In genomic region chr14:78732617-78733312, GRCm38 (mm10) we compare ENCODE assay signal across 9 mouse cellular contexts. TPM values are rescaled to one million over a fixed set of nuclear protein-coding genes. Genes with fewer than 3 reads are reported as not detected.
DNase-seq lines count a peak whose midpoint lies in the region; ATAC-seq and TF ChIP-seq lines count a peak whose summit lies in the region.
"Had no signal": no experiment of that assay in that cellular context is flagged by ENCODE, and none has a peak within 500 bp of the region (broad histone marks: within the 10 kb centered on the region; RNA-seq: fewer than 3 reads in every experiment).

Gene Dgkh, minus strand, starts transcription at chr14:78732776.

- H3K4me3 ChIP-seq in bone marrow macrophage, adult 2 months (ENCODE audit: insufficient read depth, low read length): peak within 1 kb of the TSS; percentile 94
- H3K4me3 ChIP-seq in embryonic fibroblast, embryonic 13.5 days (ENCODE audit: insufficient read depth, low read length): peak within 1 kb of the TSS; percentile 81
- peak within 1 kb of the TSS; percentile 81 for H3K4me3 ChIP-seq in heart, embryonic 12.5 days
- H3K4me3 ChIP-seq in kidney, embryonic 16.5 days (ENCODE audit: low read length): peak within 1 kb of the TSS; percentile 83
- H3K4me3 ChIP-seq in midbrain, postnatal 0 days (ENCODE audit: low read depth, low read length): peak within 1 kb of the TSS; percentile 85
- H3K4me3 ChIP-seq in spleen, adult 2 months (ENCODE audit: extremely low read depth, insufficient read depth, insufficient read length): peak within 1 kb of the TSS; percentile 67

- TF ChIP-seq CTCF in bone marrow macrophage, adult 2 months (IDR thresholded peaks at IDR 0.05; ENCODE audit: low read depth, low read length): no peak
- no peak for TF ChIP-seq CTCF in embryonic fibroblast, embryonic 13.5 days (IDR thresholded peaks at IDR 0.05; ENCODE audit: borderline replicate concordance, insufficient read depth, low read length)
- no peak for TF ChIP-seq CTCF in midbrain, postnatal 0 days (IDR thresholded peaks at IDR 0.05)
- no peak for TF ChIP-seq CTCF in spleen, adult 2 months (IDR thresholded peaks at IDR 0.05; ENCODE audit: extremely low read depth, insufficient read depth, insufficient read length, insufficient replicate concordance)

- H3K27ac ChIP-seq in bone marrow macrophage, adult 2 months (ENCODE audit: insufficient read depth, low read depth, low read length): peak within 1 kb of the TSS; percentile 76
- peak within 1 kb of the TSS; percentile 84 for H3K27ac ChIP-seq in embryonic fibroblast, embryonic 13.5 days (ENCODE audit: insufficient read depth, low read length)
- H3K27ac ChIP-seq in heart, embryonic 12.5 days (ENCODE audit: poor library complexity, severe bottlenecking): peak within 1 kb of the TSS; percentile 61
- H3K27ac ChIP-seq in kidney, embryonic 16.5 days (ENCODE audit: low read length): peak within 1 kb of the TSS; percentile 84
- H3K27ac ChIP-seq in midbrain, postnatal 0 days (ENCODE audit: low read depth, low read length): peak within 1 kb of the TSS; percentile 75
- peak within 1 kb of the TSS; percentile 76 for H3K27ac ChIP-seq in spleen, adult 2 months (ENCODE audit: insufficient read depth, low read length)

- peaks cover 22% of the 10 kb centered on the region for H3K4me1 ChIP-seq in bone marrow macrophage, adult 2 months (ENCODE audit: control insufficient read depth, insufficient read depth, low read length)
- H3K4me1 ChIP-seq in embryonic fibroblast, embryonic 13.5 days (ENCODE audit: control insufficient read depth, insufficient read depth, low read length): peaks cover 4% of the 10 kb centered on the region; the same call in 1 of the 2 replicates
- peaks cover 5% of the 10 kb centered on the region for H3K4me1 ChIP-seq in heart, embryonic 12.5 days (replicated peaks)
- peaks cover 11% of the 10 kb centered on the region; the same call in 1 of the 2 replicates for H3K4me1 ChIP-seq in kidney, embryonic 16.5 days (ENCODE audit: insufficient read depth, low read length)
- H3K4me1 ChIP-seq in midbrain, postnatal 0 days (ENCODE audit: insufficient read depth, low read length): no peaks in the 10 kb centered on the region
- H3K4me1 ChIP-seq in spleen, adult 2 months (ENCODE audit: control insufficient read depth, insufficient read depth, insufficient read length): peaks cover 14% of the 10 kb centered on the region

- WGBS in heart, embryonic 12.5 days: 1% methylated on average over 68 of the region's 71 CpGs
- WGBS in kidney, embryonic 16.5 days: under 1% methylated on average over 46 of the region's 71 CpGs
- under 1% methylated on average over 31 of the region's 71 CpGs for WGBS in midbrain, postnatal 0 days
- WGBS in spleen, adult 2 months: 2% methylated on average over 55 of the region's 71 CpGs

- H3K36me3 ChIP-seq in heart, embryonic 12.5 days: no peaks in the 10 kb centered on the region
- no peaks in the 10 kb centered on the region for H3K36me3 ChIP-seq in kidney, embryonic 16.5 days (ENCODE audit: insufficient read depth, low read length)
- H3K36me3 ChIP-seq in midbrain, postnatal 0 days (ENCODE audit: insufficient read depth, low read length): no peaks in the 10 kb centered on the region
- no peaks in the 10 kb centered on the region for H3K36me3 ChIP-seq in spleen, adult 2 months (ENCODE audit: control insufficient read depth, insufficient read depth, low read length)
- H3K36me3 ChIP-seq: G1E had no signal

- DNase-seq in 416B (ENCODE audit: low read depth) (peak; percentile 87), liver (peak; percentile 83)
- DNase-seq in midbrain, postnatal 0 days (ENCODE audit: low spot score): peak; percentile 88
- DNase-seq in spleen, adult 2 months (ENCODE audit: low read depth in 1 of 2, low spot score in 2 of 2): peak; percentile 41 to 82

- H3K9ac ChIP-seq in heart, embryonic 12.5 days: peak within 1 kb of the TSS; percentile 92
- peak within 1 kb of the TSS; percentile 83 for H3K9ac ChIP-seq in kidney, embryonic 16.5 days (replicated peaks; ENCODE audit: low read length)
- peak within 1 kb of the TSS; percentile 64 for H3K9ac ChIP-seq in midbrain, postnatal 0 days (replicated peaks; ENCODE audit: low read length, poor library complexity, severe bottlenecking)

- peak within 1 kb of the TSS; percentile 98 for H3K4me2 ChIP-seq in heart, embryonic 12.5 days
- peak within 1 kb of the TSS; percentile 96 for H3K4me2 ChIP-seq in kidney, embryonic 16.5 days (replicated peaks; ENCODE audit: low read depth, low read length)
- peak within 1 kb of the TSS; percentile 93 for H3K4me2 ChIP-seq in midbrain, postnatal 0 days (ENCODE audit: low read depth, low read length, poor library complexity, severe bottlenecking)

- H3K27me3 ChIP-seq in heart, embryonic 12.5 days (replicated peaks): no peaks in the 10 kb centered on the region; the same call in 1 of the 2 replicates
- 0 out of 2 replicates have a peak, but pooled peaks cover 3% of the 10 kb centered on the region for H3K27me3 ChIP-seq in kidney, embryonic 16.5 days (ENCODE audit: insufficient read depth, low read length)
- H3K27me3 ChIP-seq in midbrain, postnatal 0 days (ENCODE audit: insufficient read depth, low read length): no peaks in the 10 kb centered on the region
- no peaks in the 10 kb centered on the region; the same call in 1 of the 2 replicates for H3K27me3 ChIP-seq in spleen, adult 2 months (ENCODE audit: control insufficient read depth, insufficient read depth, low read length)

- no peaks in the 10 kb centered on the region for H3K9me3 ChIP-seq in heart, embryonic 12.5 days (replicated peaks)
- no peaks in the 10 kb centered on the region for H3K9me3 ChIP-seq in kidney, embryonic 16.5 days (ENCODE audit: low read length)
- H3K9me3 ChIP-seq in midbrain, postnatal 0 days (ENCODE audit: low read length): no peaks in the 10 kb centered on the region

- ATAC-seq in heart, embryonic 12.5 days (ENCODE audit: insufficient number of reproducible peaks, low FRiP score): peak; percentile 91
- peak; percentile 92 for ATAC-seq in kidney, embryonic 16.5 days (ENCODE audit: low FRiP score, low TSS enrichment)
- ATAC-seq in midbrain, postnatal 0 days (ENCODE audit: low FRiP score): peak; percentile 93

- no peak for TF ChIP-seq POLR2A in bone marrow macrophage, adult 2 months (IDR thresholded peaks at IDR 0.05; ENCODE audit: borderline replicate concordance, low read depth, low read length)
- TF ChIP-seq POLR2A in embryonic fibroblast, embryonic 13.5 days (IDR thresholded peaks at IDR 0.05; ENCODE audit: low read depth, low read length): peak; percentile 82
- no peak; the same call in 1 of the 2 replicates for TF ChIP-seq POLR2A in spleen, adult 2 months (IDR thresholded peaks at IDR 0.05; ENCODE audit: low read depth, low read length)

RNA-seq across cellular contexts. Expression of gene Dgkh, which starts in this region (rescaled TPM):
- polyA plus RNA-seq in bone marrow macrophage, adult 2 months (2012; ENCODE audit: insufficient read depth, insufficient read length, missing spikeins): 6.6 and 6.8 TPM in 2 replicates
- 11.1 and 13.7 TPM in 2 replicates for polyA plus RNA-seq in embryonic fibroblast, embryonic 13.5 days (2011; ENCODE audit: insufficient read length, low read depth, missing spikeins)
- polyA plus RNA-seq in heart, embryonic 12.5 days (2016; fragmentation: Nextera tagmentation; extraction: Ambion mirVana): 2.5 and 2.8 TPM in 2 replicates
- 1.9 and 2.1 TPM in 2 replicates for polyA plus RNA-seq in kidney, embryonic 16.5 days (2015; fragmentation: Nextera tagmentation; extraction: Ambion mirVana)
- 15.3 and 17.0 TPM in 2 replicates for total RNA-seq in midbrain, postnatal 0 days (2014; rRNA removed)
- 2.2 and 2.8 TPM in 2 replicates for polyA plus RNA-seq in midbrain, postnatal 0 days (2015; fragmentation: Nextera tagmentation; extraction: Ambion mirVana)
- 0.69 and 0.82 TPM in 2 replicates for polyA plus RNA-seq in spleen, adult 2 months (2012; rRNA removed)
- polyA plus RNA-seq: G1E had no signal

Comparison
In these comparisons a context has a peak if more than half of its experiments do, and no peak if none do; other contexts are left out.
1. Peak in every context shown above with its lines: DNase-seq, ATAC-seq, H3K4me3 ChIP-seq and H3K27ac ChIP-seq.
2. Peak in DNase-seq, H3K4me3 ChIP-seq and H3K27ac ChIP-seq in spleen, adult 2 months; RNA of the gene not detected or under 1 TPM.